Mouse (Mus musculus) CH12.LX (cell line): ENCODE results near the gene Zfp580. TPM values are rescaled to one million over a fixed set of nuclear protein-coding genes. Genes with fewer than 3 reads are reported as not detected.

Experiments
- DNase-seq: peaks from one replicate; pipeline ENCODE4 v3.0.0-alpha.2; 2013; ENCODE audit errors: extremely low read depth
- H3K27ac ChIP-seq: 2 replicates; pipeline ENCODE4 v1.5.1; 2012; ENCODE audit warnings: low read depth, mild to moderate bottlenecking, control low read depth, moderate library complexity; ENCODE audit not compliant: insufficient read depth
- H3K27me3 ChIP-seq: replicated peaks from 2 replicates; pipeline ENCODE3; 2012; ENCODE audit warnings: inconsistent platforms
- H3K36me3 ChIP-seq, 2 experiments: replicated peaks in 1 of 2; 2 replicates each; pipeline versions ENCODE3 to v1.6.1; 2012; ENCODE audit warnings: inconsistent platforms in 1 of 2, low read length in 1 of 2, mild to moderate bottlenecking in 1 of 2, mixed read lengths in 1 of 2, moderate library complexity in 1 of 2; ENCODE audit not compliant: control insufficient read depth in 1 of 2, insufficient read depth in 1 of 2
- H3K4me1 ChIP-seq, 2 experiments: 2 replicates each; pipeline ENCODE4 v1.6.1; 2012; ENCODE audit warnings: inconsistent platforms in 1 of 2, moderate library complexity in 1 of 2; ENCODE audit not compliant: insufficient read depth in 2 of 2, control insufficient read depth in 1 of 2
- H3K4me2 ChIP-seq: 2 replicates; pipeline ENCODE4 v1.6.1; 2012; ENCODE audit warnings: low read depth, mild to moderate bottlenecking, control low read depth; ENCODE audit not compliant: poor library complexity, insufficient read depth, severe bottlenecking
- H3K4me3 ChIP-seq, 3 experiments: fragments of 150-350 bp in 1 of 3; sonication (generic) in 1 of 3; replicated peaks in 1 of 3; 2 replicates each; pipeline versions ENCODE3 to v1.5.1; 2011 to 2012; ENCODE audit warnings: low read depth in 2 of 3, low read length in 2 of 3, mild to moderate bottlenecking in 2 of 3, moderate library complexity in 2 of 3, control low read depth in 1 of 3, improper control_type of control experiment in 1 of 3, inconsistent platforms in 1 of 3, mixed read lengths in 1 of 3; ENCODE audit not compliant: poor library complexity in 1 of 3
- H3K79me2 ChIP-seq: replicated peaks from 2 replicates; pipeline ENCODE4 v1.6.1; 2012; ENCODE audit warnings: mild to moderate bottlenecking, moderate library complexity; ENCODE audit not compliant: control insufficient read depth, poor library complexity, insufficient read depth, severe bottlenecking; ENCODE audit errors: extremely low read depth
- H3K9ac ChIP-seq: 2 replicates; pipeline ENCODE4 v1.6.1; 2012; ENCODE audit warnings: low read depth, mild to moderate bottlenecking, control low read depth, moderate library complexity; ENCODE audit not compliant: insufficient read depth
- H3K9me3 ChIP-seq: replicated peaks from 2 replicates; pipeline ENCODE3; 2012; ENCODE audit warnings: low read length, inconsistent platforms, mixed read lengths
- CHD2 ChIP-seq: IDR thresholded peaks from 2 replicates; pipeline ENCODE4 v1.6.1; 2011; ENCODE audit warnings: low read length, improper control_type of control experiment
- E2F4 ChIP-seq: IDR thresholded peaks from 2 replicates; pipeline ENCODE4 v1.6.1; 2011; ENCODE audit warnings: low read depth, low read length, improper control_type of control experiment; ENCODE audit not compliant: insufficient replicate concordance
- GABPA ChIP-seq: IDR thresholded peaks from 2 replicates; pipeline ENCODE4 v1.6.1; 2012; ENCODE audit warnings: low read depth, low read length, improper control_type of control experiment, inconsistent platforms; ENCODE audit not compliant: insufficient replicate concordance
- IRF4 ChIP-seq: IDR thresholded peaks from 2 replicates; pipeline ENCODE4 v1.6.1; 2014; ENCODE audit warnings: low read depth, mild to moderate bottlenecking, inconsistent platforms, low read length, improper control_type of control experiment
- JUN ChIP-seq: IDR thresholded peaks from 2 replicates; pipeline ENCODE4 v1.6.1; 2011; ENCODE audit warnings: low read depth, mild to moderate bottlenecking, low read length, improper control_type of control experiment, moderate library complexity; ENCODE audit not compliant: insufficient read depth
- JUND ChIP-seq: conservative IDR thresholded peaks from 2 replicates; pipeline ENCODE4 v1.6.1; 2011; ENCODE audit warnings: low read depth, low read length, improper control_type of control experiment
- MXI1 ChIP-seq: IDR thresholded peaks from 2 replicates; pipeline ENCODE4 v1.6.1; 2011; ENCODE audit warnings: mild to moderate bottlenecking, low read depth, low read length, improper control_type of control experiment
- MYC ChIP-seq: IDR thresholded peaks from 2 replicates; pipeline ENCODE4 v1.6.1; 2011; ENCODE audit warnings: low read depth, mild to moderate bottlenecking, improper control_type of control experiment, low read length
- NELFE ChIP-seq: IDR thresholded peaks from 2 replicates; pipeline ENCODE4 v1.6.1; 2011; ENCODE audit warnings: low read depth, low read length, improper control_type of control experiment
- NRF1 ChIP-seq: IDR thresholded peaks from 2 replicates; pipeline ENCODE4 v1.6.1; 2014; ENCODE audit warnings: low read depth, mild to moderate bottlenecking, inconsistent platforms, low read length, improper control_type of control experiment, moderate library complexity
- PAX5 ChIP-seq: IDR thresholded peaks from 2 replicates; pipeline ENCODE4 v1.6.1; 2012; ENCODE audit warnings: low read length, inconsistent platforms, mixed read lengths
- POLR2AphosphoS2 ChIP-seq: IDR thresholded peaks from 2 replicates; pipeline ENCODE4 v1.6.1; 2011; ENCODE audit warnings: low read depth, low read length, improper control_type of control experiment
- RCOR1 ChIP-seq: conservative IDR thresholded peaks from 2 replicates; pipeline ENCODE4 v1.6.1; 2012; ENCODE audit warnings: low read depth, mild to moderate bottlenecking, inconsistent platforms, low read length, improper control_type of control experiment
- TBP ChIP-seq: conservative IDR thresholded peaks from 2 replicates; pipeline ENCODE4 v1.6.1; 2011; ENCODE audit warnings: low read depth, low read length, improper control_type of control experiment
- UBTF ChIP-seq: IDR thresholded peaks from 2 replicates; pipeline ENCODE4 v1.6.1; 2012; ENCODE audit warnings: low read depth, mild to moderate bottlenecking, inconsistent platforms, low read length, improper control_type of control experiment, moderate library complexity
- ZC3H11A ChIP-seq: IDR thresholded peaks from 2 replicates; pipeline ENCODE4 v1.6.1; 2012; ENCODE audit warnings: low read depth, mild to moderate bottlenecking, inconsistent platforms, low read length, improper control_type of control experiment
- ZMIZ1 ChIP-seq: IDR thresholded peaks from 2 replicates; pipeline ENCODE4 v1.6.1; 2012; ENCODE audit warnings: low read depth, mild to moderate bottlenecking, inconsistent platforms, low read length, improper control_type of control experiment
- dilution Hi-C: fragments of 300-500 bp; cut with MboI; formaldehyde crosslinking; loops from 2 replicates; pipeline ENCODE4 v1.14.3; 2020; ENCODE audit warnings: low sequenced_read_pairs; ENCODE audit not compliant: extremely low pct_unique_long_range_greater_than_20kb, extremely low pct_ligation_motif_present
- in situ Hi-C: fragments of 300-500 bp; cut with MboI; formaldehyde crosslinking; loops from 3 replicates; pipeline ENCODE4 v1.14.3; 2019; ENCODE audit warnings: low sequenced_read_pairs, low pct_ligation_motif_present, low pct_unique_long_range_greater_than_20kb, mixed read lengths
- polyA plus RNA-seq: library from polyadenylated mRNA; unstranded; fragments of >175 nt; gene quantifications from 2 replicates; pipeline ENCODE4 v1.2.1, GENCODE M21; 2012; ENCODE audit warnings: low read depth; ENCODE audit not compliant: insufficient read length
- total RNA-seq, 2 experiments: library from RNA; depleted of rRNA; stranded (reverse); fragments of 300-350 nt in 1 of 2; fragments of >200 nt in 1 of 2; gene quantifications; 2 replicates each; pipeline ENCODE4 v1.2.3; 2012 to 2014

The Zfp580 gene
- total and polyA plus RNA-seq, 3 experiments = 1.2 to 15.6 (median 2.6) TPM

DNA sequence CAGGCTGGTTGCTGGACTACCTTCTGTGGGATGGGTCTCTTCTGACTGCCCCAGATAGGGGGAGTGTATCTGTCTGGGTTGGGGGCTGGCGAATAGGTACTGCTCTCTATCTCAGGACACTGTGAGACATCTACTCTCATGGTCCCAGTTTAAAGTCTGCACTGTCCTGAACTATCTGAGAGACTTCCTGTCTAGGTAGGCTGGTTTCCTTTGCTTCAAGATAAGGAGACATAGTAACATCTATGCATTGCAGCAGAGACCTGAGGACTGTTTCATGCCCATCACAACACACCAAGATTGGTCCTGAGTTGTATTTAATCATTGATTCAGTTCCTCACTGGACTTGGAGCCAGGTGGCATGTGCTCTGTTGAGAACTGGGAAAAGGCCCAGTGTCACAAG is 34.2 kb downstream of the Zfp580 start:
- dilution Hi-C loops = no loop called here
- in situ Hi-C loops = no loop called here
- Histone ChIP-seq H3K9ac (peak overlapping the region; percentile 61; the same call in 1 of the 2 replicates), H3K27ac (no peak overlapping the region), H3K36me3 (peaks cover 44 to 64% of the 10 kb centered on the region in 2 experiments), H3K27me3 (no peaks in the 10 kb centered on the region), H3K9me3 (no peaks in the 10 kb centered on the region), H3K79me2 (peaks cover 86% of the 10 kb centered on the region), H3K4me2 (peak overlapping the region; percentile 30), H3K4me1 (peaks cover 7 to 50% of the 10 kb centered on the region in 2 experiments), H3K4me3 (no peak overlapping the region)
- TF ChIP-seq NRF1 = no peak
- TF ChIP-seq JUND = no peak
- TF ChIP-seq GABPA = no peak
- no peak for TF ChIP-seq IRF4
- TF ChIP-seq ZMIZ1 = no peak
- TF ChIP-seq JUN = no peak
- TF ChIP-seq PAX5 = no peak
- no peak for TF ChIP-seq E2F4
- no peak for TF ChIP-seq CHD2
- TF ChIP-seq MXI1 = no peak
- no peak for DNase-seq

- no peak for DNase-seq
- dilution Hi-C loops (no loop called here), in situ Hi-C loops (no loop called here)
- no peak overlapping the region for H3K4me2 ChIP-seq
- TF ChIP-seq IRF4 (no peak), JUND (no peak), ZC3H11A (no peak), TBP (no peak), MYC (no peak), UBTF (no peak), POLR2AphosphoS2 (no peak), NRF1 (no peak), NELFE (no peak), JUN (no peak), RCOR1 (no peak)
- TF ChIP-seq, all 38 proteins: peak for 0
- Histone ChIP-seq H3K27ac (no peak overlapping the region), H3K27me3 (no peaks in the 10 kb centered on the region), H3K4me3 (no peak overlapping the region), H3K9ac (no peak overlapping the region), H3K79me2 (peaks cover 85% of the 10 kb centered on the region), H3K4me1 (peaks cover 7 to 48% of the 10 kb centered on the region in 2 experiments), H3K9me3 (no peaks in the 10 kb centered on the region), H3K36me3 (peaks cover 57 to 77% of the 10 kb centered on the region in 2 experiments)
Measured at GRCm38 (mm10) chr7:5086921-5087440, 35.6 kb downstream of the Zfp580 start.
